Mouse (Mus musculus): Measurements from ENCODE around the gene Adamts2.

Adamts2 gene

DNA sequence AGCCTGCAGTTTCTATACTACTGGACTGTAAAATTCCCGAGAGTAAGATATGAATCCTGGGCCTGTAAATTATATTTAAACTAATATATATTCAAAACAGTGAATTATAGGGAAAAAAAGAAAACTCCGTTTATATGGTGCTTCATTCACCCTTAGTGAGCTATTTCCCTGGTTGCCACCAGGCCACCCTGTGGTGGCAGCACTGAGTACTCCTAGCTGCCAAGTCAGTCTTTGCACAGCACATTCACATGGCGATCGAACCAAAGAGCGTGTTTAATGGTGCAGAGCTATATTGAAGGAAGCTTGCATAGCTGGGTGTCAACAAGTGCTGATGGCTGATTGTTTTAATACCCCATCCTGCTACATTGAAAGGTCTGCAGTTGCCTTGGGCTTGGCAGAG is 245.2 kb downstream of the Adamts2 start:
- peak; percentile 62; the same call in 1 of the 2 replicates for ATAC-seq (ENCODE audit: low TSS enrichment)

DNA sequence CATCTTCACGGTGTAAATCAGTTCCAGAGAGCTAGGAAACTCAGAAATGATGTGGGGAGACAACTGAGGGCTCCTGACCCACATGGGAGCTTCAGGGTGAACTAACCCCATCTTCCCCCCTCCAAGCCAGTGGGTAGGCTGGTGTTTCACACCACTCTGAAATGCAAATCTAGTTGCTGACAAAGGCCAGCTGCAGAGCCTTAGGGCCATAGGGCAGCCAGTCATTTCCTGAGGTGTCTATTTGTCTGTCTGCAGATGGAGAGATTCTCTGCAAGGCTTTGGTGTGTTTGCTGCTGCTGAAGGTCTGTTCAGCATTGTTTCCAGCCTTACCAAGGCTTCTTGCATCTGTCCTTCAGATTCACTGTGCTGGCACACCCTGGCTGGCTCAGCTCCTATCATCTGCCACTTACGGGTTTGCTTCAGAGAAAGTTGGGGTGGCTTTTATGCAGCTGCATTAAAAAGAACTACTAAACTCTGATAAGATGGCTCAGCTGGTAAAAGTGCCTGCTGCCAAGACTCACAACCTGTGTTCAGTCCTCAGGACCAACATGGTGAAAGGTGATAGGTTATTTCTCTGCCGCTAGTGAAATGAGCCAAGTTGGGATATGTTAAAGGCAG is 246.7 kb downstream of the Adamts2 start:
- no peak for ATAC-seq (ENCODE audit: low TSS enrichment)

DNA sequence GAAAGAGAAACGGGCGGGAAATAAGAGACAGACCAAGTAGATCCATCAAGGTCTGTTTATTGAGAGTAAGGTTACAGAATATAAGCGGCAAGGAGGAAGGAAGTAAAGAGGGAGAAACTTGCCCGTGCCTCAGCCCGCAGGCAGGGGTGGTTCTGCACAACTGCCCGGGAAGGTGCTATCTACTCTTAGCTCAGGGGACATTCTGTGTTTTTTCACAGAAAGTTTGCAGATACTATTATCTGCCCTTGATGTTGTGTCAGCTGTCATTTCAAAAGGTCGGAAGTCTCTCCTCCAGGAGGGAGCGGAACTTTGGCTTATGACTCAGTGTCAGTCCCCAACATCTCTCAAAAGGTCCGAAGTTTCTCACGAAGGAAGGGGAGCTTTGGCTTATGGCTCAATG is 247.4 kb downstream of the Adamts2 start:
- no peak for ATAC-seq (ENCODE audit: low TSS enrichment)

DNA sequence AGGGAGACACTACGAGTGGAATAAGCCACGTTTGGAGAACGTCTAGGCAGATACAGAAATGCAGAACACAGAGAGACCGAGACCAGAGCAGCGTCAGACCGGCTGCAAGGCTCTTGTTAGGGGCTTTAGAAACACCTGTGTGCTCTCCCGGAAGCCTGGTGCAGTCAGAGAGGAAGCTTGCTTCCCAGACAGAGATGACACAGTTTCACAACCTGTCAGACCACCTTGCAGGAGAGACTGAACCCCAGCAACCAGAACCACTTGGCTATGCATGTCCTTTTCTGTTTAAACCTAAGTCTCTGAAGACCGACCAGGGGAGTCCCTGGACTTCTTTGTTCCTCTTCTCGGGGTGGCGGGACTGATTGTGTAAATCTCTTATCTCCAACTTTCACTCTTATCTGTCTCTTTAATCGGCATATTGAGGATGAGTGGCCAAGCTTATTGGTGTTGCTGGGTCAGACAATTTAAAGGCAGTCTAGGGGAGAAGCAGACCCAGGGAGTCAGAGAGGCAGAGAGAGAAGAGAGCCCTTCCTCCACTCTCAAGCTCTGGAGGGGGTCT is 248.4 kb downstream of the Adamts2 start, which contains the start of gene Grm6:
Gene Grm6, plus strand, starts transcription at position 509 of the 559 bp plus-strand sequence.
- no peak for ATAC-seq (ENCODE audit: low TSS enrichment)

DNA sequence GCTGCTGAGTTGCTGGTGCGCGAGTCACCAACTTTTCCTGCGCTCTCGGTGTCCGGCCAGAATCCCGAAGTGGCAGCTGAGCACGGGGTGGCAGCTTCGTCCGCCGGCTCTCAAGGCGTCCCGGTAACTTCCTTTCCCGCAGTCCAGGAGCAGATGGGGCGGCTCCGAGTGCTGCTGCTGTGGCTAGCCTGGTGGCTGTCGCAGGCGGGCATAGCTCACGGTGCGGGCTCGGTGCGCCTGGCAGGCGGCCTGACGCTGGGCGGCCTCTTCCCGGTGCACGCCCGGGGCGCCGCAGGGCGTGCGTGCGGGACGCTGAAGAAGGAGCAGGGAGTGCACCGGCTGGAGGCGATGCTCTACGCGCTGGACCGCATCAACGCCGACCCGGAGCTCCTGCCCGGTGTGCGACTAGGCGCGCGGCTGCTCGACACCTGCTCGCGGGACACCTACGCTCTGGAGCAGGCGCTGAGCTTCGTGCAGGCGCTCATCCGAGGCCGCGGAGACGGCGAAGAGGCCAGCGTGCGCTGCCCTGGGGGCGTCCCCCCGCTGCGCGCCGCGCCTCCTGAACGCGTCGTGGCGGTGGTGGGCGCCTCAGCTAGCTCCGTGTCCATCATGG is 249.2 kb downstream of the Adamts2 start:
- peak; percentile 69 for ATAC-seq (ENCODE audit: low TSS enrichment)

Measured in frontal cortex, adult (tissue).